Mouse (Mus musculus): ENCODE measurements around the gene Pithd1.

Gene Pithd1

DNA sequence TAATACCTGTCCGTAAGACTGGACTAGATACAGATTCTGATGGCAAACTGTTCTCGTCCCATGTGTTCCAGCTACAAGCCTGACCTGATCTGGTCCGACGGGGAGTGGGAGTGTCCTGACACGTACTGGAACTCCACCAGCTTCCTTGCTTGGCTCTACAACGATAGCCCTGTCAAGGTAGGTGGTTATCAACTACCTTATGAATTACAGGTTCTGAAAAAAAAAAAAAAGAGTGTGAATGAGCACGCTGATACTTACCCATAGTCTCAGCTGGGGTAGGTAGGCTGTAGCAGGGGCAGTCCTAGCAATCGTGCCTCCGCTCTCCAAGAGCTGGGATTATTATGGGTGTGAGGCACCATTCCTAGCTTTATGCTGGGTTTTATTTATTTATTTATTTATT, 57.2 kb downstream of the Pithd1 start:
- no peak for DNase-seq (ENCODE audit: low spot score in 2 of 2)

DNA sequence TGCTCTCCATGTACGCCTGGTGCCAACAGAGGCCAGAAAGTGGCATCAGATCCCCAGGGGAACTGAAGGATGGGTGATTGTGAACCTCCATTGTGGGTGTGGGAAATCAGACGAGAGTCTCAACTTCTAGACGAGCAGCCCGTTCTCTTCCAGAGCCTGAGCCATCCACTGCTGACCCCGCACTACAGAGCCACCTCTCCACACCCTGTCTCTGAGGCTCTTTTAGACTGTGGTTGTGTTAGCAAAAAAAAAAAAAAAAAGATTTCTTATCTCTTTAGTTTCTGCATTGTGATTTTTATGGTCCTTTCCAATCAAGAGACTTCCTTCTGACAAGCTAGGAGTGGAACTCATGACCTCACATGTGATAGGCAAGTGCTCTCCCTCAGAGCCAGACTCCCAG, 57.7 kb downstream of the Pithd1 start:
- DNase-seq (ENCODE audit: low spot score in 2 of 2), result no peak

GRCm38 (mm10) chr4:135928376-135928775, 58.7 kb downstream of the Pithd1 start:
- no peak for DNase-seq (ENCODE audit: low spot score in 2 of 2)

DNA sequence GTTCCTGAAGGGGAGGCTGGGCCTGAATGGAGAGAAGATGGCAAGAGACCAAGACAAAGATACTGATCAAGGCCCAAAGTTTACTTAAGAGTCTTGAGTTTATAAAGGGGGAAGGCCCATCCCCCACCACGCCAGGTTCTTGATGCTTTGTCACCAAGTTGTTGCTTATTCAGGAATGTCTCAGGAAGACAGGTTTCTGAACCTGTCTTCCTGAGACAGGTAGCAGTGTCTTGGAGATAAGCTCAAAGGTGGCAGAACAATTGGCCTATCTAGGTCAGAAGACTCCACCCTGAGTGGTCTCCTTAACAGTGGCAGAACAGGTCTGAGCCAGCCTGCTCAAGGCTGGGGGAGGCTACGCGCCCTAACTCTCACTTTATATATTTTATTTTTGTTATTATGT, 60.2 kb downstream of the Pithd1 start:
- no peak for DNase-seq (ENCODE audit: low spot score in 2 of 2)

DNA sequence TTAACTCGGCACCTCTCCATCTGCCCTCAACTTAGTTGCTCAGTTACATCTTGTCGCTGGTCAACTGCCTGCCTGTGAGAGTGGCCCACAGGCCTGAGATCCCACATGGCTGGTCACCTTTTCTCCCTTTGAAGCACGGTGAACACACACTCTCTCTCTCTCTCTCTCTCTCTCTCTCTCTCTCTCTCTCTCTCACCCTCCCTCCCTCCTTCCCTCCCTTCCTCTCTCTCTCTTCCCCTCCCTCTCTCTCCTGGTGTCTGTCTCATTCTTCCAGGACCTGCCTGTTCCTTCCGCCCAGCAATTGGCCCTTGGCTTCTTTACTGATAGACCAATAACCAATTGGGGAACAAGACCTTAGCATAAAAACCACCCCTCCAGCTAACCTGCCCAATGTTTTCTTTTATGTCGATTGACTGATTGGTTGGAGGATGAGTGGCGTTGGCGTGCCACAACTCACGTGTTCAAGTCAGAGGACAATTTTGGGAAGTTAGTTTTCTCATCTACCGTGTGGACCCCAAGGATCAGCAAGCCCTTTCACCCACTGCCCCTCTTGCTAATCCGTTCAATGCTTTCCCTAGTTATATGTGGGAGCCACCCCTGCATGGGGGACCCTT, 60.8 kb downstream of the Pithd1 start:
- DNase-seq (ENCODE audit: low spot score in 2 of 2), result no peak
